Mouse (Mus musculus): ENCODE results near the gene Galnt9.

Gene Galnt9

GRCm38 (mm10) chr5:110540947-110541346 is 3.2 kb upstream of the Galnt9 start:
- peak in 1 of 2 experiments; percentile 33 for DNase-seq

- no peak for DNase-seq
These were observed 2.7 kb upstream of the Galnt9 start for GRCm38 (mm10) chr5:110541456-110541855.

DNA sequence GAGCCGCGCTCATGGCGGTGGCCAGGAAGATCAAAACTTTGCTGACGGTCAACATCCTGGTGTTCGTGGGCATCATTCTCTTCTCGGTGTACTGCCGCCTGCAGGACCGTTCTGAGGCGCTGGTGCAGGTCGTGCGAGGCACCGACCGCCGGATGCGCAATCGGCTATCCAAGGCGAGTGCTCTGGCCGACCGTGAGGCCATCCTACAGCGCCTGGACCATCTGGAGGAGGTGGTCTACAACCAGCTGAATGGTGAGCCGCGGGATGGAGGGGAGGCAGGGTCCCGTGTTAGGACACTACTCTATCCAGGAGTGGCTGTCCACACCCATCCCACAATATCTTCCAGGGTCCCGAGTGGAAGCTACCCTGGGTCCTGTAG is 525 bp downstream of the Galnt9 start:
- DNase-seq: peak; percentile 46 to 59

GRCm38 (mm10) chr5:110545311-110545710 is 1.2 kb downstream of the Galnt9 start:
- DNase-seq: peak in 1 of 2 experiments; percentile 39

DNA sequence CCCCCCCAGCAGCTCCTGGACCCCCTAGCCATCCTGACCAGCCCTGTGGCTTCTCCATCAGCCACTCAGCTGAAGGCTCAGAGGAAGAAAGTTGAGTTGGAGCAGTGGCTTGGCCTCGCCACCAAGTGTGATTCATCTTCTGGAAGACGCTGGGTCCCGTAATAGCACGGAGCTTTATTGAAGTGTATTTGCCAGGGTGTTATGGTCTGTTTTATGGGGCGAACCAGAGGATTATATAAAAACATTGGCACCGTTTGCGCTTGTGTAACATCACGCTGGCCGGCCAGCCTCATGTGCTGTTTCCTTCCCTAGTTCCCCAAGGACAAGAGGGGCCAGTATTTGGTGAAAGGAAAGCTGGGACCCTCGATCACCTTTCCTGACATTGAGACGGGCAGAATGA is 2.0 kb downstream of the Galnt9 start:
- peak; percentile 51 to 69 for DNase-seq

GRCm38 (mm10) chr5:110546726-110547406 is 2.7 kb downstream of the Galnt9 start:
- DNase-seq: peak; percentile 80 to 81

DNA sequence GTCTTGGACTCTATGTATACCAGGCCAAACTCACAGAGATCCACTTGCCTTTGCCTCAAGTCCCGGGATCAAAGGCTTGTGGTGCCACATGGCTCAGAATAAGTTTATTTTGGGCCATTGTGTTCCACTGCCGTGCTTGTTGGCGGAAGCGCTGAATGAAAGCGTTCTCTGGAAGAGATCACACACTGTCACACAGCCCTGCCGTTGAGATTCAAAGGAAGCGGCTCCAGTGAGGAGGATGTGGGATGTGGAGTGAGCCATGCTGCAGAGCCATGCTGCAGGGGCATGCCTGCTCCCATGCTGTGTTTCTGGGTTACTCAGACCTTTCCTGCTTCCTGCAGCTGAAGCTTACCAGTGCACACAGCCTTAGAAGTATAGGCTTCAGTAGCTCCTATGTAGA is 4.3 kb downstream of the Galnt9 start:
- DNase-seq: no peak

DNA sequence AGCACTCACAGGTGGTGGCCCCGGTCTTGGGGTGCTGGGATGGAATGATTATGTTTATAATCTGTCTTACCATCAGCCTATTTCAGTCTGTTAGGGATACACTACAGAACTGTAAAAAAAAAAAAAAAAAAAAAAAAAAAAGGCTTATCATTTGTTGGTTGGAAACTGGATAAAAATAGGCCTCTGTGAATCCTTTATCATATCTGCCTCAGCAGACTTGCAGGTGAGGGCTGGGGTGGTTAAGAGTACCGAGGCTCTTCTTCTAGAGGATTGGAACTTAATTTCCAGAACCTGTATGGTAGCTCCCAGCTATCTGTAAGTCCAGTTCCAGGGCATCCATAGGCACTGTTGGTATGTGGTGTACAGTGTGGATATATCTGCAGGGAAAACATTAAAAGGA is 6.0 kb downstream of the Galnt9 start:
- DNase-seq: no peak

DNA sequence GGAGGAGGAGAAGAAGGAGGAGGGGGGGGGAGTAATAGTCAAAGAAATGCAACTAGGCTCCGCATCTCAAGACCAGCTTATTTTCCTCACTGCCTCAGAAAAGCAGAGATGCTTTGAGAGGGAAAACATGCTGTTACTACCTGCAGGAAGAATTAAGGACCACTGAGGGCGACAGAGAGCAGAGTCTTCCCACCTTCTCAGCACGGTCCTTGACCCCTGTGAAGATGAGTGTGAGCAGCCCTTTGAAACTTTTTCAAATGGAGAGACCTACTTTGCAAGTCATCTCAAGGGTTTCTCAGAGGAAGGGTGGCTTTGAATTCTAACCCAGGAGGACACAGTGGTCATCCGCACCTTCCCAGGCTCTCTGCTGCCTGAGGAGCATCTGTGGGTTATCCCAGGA is 6.7 kb downstream of the Galnt9 start:
- DNase-seq: no peak

DNA sequence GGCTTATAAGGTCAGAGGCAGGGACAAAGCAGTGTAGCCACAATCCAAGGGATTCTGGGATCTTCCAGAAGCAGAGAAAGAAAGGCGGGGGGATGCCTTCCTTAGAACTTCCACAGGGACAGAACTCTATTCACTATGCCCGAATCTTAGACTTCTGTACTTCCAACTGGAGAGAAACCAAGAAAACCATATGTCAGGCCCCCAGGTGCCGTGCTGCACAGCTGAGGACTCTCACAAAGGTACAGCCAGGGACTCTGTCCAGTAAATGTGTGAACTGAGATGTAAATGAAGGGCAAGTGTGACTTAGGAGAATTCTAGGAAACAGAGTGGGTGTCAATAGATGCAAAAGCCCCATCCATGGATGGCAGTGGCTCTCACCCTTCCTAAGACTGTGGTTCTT is 7.8 kb downstream of the Galnt9 start:
- DNase-seq: peak; percentile 58 to 66

DNA sequence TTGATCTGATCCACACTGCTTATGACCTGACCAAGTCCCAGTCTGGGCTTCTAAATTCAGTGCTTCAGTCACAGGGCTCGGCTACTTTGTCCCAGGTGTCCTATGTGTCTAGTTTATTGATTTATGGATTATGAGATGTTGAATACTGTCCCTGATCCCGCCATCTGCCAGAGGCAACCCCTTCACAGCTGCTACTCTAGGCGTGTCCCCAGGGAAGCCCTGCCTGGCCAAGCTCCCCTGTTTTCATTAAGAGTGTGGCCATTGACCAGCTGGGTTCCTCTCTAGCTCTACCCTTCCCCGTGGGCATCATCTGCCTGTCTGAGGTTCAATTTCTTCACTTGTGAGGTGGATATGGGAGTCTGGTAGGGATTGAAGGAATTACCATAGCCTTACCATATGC is 9.2 kb downstream of the Galnt9 start:
- DNase-seq: no peak

DNA sequence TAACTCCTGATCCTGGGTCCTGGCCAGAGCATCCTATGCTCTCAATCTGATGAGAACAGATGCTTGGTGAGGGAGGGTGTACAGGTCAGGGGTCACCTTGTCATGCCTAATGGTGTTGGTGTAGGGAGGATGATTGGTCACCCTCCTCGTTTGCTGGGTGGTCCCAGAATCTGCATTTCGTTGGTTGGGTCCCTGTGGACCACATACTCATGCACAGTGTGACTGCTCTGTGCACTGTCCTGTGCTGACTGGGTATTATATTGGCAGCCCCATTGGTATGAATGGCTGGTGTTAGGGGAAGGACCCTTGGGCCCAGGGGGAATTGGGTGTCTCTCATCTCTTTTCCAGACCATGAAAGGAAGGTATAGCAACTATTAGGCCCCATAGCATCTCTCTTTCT is 11.0 kb downstream of the Galnt9 start:
- no peak for DNase-seq

DNA sequence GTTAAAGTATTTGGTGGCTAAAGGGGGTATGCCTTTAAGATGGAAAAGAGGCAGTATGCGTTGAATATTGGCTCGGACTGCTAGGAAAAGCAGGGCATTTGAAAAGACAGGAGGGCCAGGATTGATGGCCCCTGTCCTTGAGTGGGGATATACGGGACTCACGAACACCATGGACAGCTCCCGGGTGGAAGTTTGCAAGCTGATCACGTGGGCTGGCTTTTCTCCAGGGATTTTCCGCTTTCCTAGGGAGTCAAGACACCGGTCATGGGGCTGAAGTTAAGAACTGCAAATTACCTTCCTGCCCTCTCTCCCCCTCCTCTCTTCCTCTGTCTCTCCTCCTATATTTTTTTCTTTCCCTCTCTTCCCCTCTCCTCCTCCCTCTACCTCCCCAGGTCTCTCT is 14.2 kb downstream of the Galnt9 start:
- DNase-seq: peak; percentile 67 to 69

- no peak for DNase-seq
These were observed 15.5 kb downstream of the Galnt9 start for GRCm38 (mm10) chr5:110559679-110560078.

DNA sequence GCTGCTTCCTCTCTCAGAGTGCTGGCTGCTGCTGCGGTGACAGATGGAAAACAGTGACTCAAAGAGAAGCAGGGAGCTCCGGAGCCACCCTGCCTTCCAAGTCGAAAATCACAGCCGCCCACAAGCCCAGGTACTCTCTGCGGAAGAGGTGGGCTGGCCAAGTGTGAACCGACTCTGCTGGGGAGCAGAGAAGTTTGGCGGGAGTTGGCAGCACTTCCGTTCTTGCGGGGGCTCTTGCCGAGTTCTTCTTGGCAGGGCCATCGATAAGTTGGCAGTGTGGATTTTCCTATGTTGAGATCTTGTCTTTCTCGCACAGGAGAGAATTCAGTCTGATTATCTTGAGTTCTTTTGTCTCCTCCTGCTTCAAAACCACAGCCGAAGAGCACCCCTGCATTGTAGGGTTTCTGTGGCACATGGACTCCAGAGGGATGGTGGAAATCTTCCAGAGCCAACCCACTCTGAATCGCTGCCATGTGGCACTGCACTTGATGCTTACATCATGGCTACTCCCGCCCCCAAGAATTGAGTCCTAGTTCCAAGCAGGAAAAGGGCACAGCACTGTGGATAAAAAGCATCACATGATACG is 18.7 kb downstream of the Galnt9 start:
- peak; percentile 82 to 83 for DNase-seq

DNA sequence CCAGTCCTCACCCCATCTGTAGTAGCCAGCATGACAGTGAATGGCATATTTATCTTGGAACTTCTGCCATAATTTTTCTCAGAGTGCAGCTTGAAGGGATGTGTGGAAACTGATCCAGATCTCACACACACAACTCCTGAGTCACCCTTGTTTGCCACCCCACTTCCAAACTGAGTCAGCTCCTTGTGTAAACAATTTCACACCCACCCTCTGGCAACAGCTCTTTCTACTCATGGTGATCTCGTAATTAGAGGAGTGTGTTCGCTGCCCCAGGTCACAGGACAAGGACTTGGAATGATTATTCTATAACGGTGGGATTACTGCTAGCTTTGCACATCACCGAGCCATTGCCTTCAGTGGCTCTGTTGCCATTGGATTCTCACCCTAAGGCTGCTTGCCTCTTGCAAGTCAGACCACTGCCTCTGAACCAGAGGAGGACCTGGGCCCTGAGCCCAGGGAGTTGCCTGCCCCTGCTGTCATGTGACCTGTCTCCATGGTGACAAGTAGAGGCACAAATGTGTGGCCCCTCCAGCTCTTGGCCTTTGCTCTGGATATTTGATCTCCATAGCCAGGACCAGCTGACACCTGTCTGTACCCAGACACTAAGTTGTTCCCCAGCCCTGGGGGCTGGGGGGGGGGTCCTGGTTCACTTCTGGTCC is 21.0 kb downstream of the Galnt9 start:
- DNase-seq: no peak

GRCm38 (mm10) chr5:110567547-110567946 is 23.4 kb downstream of the Galnt9 start:
- no peak for DNase-seq

- no peak for DNase-seq
These were observed 30.7 kb downstream of the Galnt9 start for GRCm38 (mm10) chr5:110574888-110575287.

- no peak for DNase-seq
These were observed 35.1 kb downstream of the Galnt9 start for GRCm38 (mm10) chr5:110579296-110579695.

DNA sequence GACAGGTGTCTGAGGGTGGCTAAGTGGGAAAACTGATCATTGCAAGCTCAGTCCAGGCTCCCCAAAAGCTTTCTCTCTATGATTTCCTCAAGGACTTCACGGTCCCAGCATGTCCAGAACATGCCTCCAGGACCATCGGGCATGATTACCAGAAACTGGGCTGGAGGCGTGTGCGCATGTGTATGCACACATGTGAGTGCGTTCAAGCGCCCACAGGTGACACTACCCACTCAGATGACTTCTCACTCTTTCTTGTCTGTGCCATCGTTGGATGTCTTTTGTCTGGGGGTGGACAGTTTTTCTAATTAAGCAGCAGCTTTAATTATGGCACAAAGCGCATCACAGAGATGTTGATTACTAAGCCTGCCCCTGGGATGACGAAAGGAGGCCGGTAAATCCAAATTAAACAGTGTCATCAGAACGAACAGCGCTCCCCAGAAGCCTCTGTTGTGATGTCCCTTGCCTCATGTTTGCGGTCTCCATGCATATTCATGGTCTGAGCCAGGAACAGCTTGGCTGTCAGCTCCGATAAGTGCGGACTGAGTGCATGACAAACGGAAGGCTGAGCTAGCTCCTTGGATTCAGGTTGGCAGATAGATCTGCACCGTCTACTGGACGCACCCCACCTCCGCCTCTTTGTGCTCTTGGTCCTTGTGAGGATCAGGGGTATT is 36.5 kb downstream of the Galnt9 start:
- peak; percentile 34 to 35 for DNase-seq

DNA sequence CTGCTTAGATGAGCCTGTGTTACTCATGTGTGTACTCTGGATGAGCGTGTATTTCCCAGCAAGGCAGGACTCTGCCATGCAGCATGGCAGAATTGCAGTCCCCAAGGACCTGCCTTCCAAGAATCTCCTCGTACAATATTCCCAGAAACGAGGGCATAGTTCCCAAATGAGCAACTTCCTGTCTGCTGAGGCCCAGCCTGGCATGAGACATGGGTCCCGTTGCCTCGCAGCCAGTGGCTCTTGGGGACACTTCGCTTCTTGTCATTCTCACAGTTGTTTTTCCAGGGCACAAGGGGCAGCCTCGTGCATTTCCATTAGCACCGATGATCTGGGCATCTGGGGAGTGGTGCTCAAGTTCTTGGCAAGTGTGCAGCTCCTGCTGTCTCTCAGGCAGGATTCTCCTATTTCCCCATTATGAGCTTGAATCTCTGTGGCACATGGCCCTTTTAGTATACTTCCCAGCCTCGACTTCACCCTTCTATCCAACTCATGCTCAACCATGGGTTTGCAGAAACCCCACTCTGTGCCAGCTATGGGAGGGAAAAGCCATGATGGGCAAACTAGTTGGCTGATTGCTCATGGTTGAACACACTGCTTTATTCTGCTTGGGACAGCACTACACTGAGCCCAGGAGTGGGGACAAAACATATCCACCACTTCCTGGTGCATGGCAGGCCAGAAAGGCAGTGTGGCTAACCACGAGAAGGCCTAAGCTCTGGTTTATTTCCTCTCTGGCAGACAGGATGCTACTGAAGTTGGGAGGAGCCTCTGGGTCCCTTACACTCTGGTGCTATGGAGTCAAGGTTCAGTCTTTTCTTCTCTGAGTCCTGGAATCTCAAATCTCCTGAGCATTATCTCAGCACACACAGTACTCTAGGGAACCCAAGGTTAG is 38.7 kb downstream of the Galnt9 start:
- peak in 1 of 2 experiments; percentile 28 for DNase-seq

DNA sequence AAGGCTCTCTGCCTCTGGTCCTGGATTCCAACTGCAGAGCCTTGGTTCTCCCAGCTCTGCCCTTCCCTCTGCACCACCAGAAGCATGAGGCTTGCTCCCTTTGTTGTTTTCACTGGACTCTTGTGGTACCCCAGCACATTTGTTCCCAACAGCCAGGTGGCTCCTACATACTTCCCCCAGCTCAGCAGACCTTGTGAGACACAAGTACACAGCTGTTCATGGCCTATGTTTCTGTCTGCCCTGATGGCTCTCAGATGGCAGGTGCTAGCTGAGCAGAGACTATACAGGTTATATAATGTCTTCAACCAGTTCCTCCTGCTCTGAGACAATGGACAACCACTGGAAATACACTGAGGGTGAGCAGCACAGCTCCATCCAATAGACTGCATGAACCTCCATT is 43.3 kb downstream of the Galnt9 start:
- DNase-seq: no peak

DNA sequence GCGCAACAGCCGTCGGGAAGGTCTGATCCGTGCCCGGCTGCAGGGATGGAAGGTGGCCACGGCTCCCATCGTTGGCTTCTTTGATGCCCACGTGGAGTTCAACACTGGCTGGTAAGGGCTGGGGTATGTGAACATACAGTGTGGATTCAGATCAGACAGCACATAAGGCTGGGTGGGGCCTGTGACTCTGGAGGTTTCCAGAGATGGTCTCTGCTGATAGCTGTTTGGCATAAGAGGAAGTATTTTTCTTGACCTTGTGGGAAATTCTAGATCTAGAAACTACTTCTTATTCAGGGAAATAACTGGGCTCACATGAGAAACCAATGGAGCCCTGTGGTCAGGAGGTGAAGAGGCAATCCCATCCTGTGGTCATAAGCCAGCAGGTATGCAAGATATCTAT is 45.7 kb downstream of the Galnt9 start:
- DNase-seq: no peak
